Mouse (Mus musculus) E14TG2a.4 (cell line): ENCODE measurements at regions not wholly inside any gene's neighbourhood (a gene's known extent, or its start where the extent isn't known, plus 50 kb on each side); places are given as distances from the start of the nearest gene placed in this dataset.
"Not testable (repeated sequence)": the region's sequence is repeated elsewhere in the genome, so short reads cannot be mapped to it uniquely, and the experiment has no call there.

ENCODE experiments used
- H3K27me3 ChIP-seq: 2 replicates; pipeline ENCODE4 v1.6.1; 2014; ENCODE audit warnings: low read length, control low read depth; ENCODE audit not compliant: insufficient read depth
- H3K36me3 ChIP-seq: 2 replicates; pipeline ENCODE4 v1.6.1; 2014; ENCODE audit warnings: low read length, control low read depth; ENCODE audit not compliant: insufficient read depth
- H3K4me1 ChIP-seq: replicated peaks from 2 replicates; pipeline ENCODE4 v1.6.1; 2014; ENCODE audit warnings: low read depth, low read length, control low read depth
- H3K4me3 ChIP-seq: replicated peaks from 2 replicates; pipeline ENCODE4 v1.5.1; 2014; ENCODE audit warnings: mild to moderate bottlenecking, low read length
- H3K9me3 ChIP-seq: 2 replicates; pipeline ENCODE4 v1.6.1; 2014; ENCODE audit warnings: low read length, control low read depth

DNA sequence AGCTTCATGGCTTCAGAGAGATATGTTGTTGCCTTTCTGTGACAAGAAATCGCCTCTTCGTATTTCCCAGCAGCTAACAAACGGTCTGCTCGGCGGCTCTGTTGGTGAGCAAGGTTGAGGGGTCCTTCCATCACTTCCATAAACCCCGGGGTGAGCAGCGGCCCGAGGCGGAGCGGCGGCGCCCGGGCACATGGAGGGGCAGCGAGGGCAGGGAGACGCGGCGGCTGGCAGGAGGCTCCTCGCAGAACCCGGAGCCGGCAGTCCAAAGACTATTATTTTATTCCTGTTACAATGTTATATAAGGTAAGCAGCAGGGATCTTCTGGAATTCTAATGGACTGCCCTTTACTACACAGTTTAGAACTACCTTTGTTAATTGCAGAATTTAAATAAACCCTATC is 366.9 kb upstream of the Olfr1507 start:
- not testable (repeated sequence) for H3K9me3 ChIP-seq, H3K4me1 ChIP-seq, H3K4me3 ChIP-seq, H3K27me3 ChIP-seq, H3K36me3 ChIP-seq

- not testable (repeated sequence) for H3K4me1 ChIP-seq, H3K4me3 ChIP-seq, H3K9me3 ChIP-seq, H3K27me3 ChIP-seq, H3K36me3 ChIP-seq
These were observed 359.8 kb upstream of the Olfr1507 start for GRCm38 (mm10) chr14:52855339-52855738.

DNA sequence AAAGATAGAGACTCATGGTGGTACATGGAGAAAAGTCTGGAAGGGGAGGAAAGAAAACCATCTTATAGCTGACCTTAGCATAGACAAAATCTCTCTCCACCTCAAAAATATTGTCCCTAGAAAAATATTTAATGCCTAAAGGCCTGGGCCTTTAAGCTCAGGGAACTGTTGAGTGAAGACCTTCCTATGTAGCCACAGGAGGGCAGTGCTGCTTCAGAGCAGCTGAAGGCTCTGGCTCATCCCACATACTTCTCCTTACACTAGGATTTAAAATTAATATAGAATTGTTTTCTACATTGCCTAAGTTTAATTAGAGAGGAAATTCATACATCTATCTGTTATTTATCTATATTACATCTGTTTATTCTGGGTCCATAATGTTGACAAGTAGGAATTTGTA is 358.0 kb upstream of the Olfr1507 start:
- not testable (repeated sequence) for H3K4me1 ChIP-seq, H3K9me3 ChIP-seq, H3K4me3 ChIP-seq, H3K27me3 ChIP-seq, H3K36me3 ChIP-seq

DNA sequence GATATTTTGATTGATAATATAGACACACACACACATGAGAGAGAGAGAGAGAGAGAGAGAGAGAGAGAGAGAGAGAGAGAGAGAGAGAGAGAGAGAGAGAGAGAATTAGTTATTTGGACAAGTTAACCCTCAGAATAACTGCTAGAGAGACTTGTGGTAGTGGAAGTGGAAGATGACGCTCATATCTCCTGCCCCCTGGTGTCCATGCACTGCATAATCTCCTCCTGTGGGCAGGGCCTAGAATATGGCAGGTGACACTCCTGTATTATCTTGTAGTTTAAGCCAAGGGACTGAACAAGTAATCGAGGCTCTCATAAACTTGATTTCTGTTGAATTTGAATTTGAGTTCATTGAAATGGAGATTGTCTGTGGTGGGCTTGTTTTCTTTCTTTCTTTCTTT is 352.4 kb upstream of the Olfr1507 start:
- H3K27me3 ChIP-seq, H3K4me3 ChIP-seq, H3K4me1 ChIP-seq, H3K9me3 ChIP-seq, H3K36me3 ChIP-seq: not testable (repeated sequence)

DNA sequence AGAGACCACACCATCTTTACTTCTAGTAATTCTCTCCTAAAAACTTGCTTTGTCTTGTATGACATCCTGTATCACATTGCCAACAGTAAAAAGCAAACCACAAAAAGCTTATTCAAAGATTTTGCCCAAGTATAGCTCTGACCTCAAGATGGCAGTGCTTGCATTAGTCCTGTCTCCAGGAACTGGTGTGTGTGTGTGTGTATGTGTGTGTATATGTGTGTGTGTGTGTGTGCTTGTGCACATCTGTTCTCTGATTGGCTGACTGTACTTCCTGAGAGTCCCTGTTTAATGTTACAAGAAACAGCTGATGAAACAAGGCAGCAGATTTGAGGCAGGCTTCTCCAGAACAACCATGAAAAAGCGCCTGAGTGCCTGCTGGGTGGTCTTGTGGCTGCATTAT is 328.5 kb upstream of the Olfr1507 start:
- not testable (repeated sequence) for H3K9me3 ChIP-seq, H3K4me3 ChIP-seq, H3K27me3 ChIP-seq, H3K36me3 ChIP-seq, H3K4me1 ChIP-seq

GRCm38 (mm10) chr14:52821617-52822016 is 326.1 kb upstream of the Olfr1507 start:
- H3K36me3 ChIP-seq, H3K27me3 ChIP-seq, H3K4me3 ChIP-seq, H3K9me3 ChIP-seq, H3K4me1 ChIP-seq: not testable (repeated sequence)

DNA sequence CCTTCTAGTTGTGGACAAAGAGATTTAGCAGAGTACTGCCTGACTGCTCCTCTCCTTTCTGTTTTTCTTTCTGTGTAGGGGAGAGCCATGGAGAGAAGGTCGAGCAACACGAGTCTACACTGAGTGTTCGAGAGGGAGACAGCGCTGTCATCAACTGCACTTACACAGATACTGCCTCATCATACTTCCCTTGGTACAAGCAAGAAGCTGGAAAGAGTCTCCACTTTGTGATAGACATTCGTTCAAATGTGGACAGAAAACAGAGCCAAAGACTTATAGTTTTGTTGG is 315.5 kb upstream of the Olfr1507 start:
- H3K9me3 ChIP-seq, H3K4me3 ChIP-seq, H3K27me3 ChIP-seq, H3K4me1 ChIP-seq, H3K36me3 ChIP-seq: not testable (repeated sequence)

- H3K4me1 ChIP-seq, H3K27me3 ChIP-seq, H3K9me3 ChIP-seq, H3K36me3 ChIP-seq, H3K4me3 ChIP-seq: not testable (repeated sequence)
These were observed 315.0 kb upstream of the Olfr1507 start for GRCm38 (mm10) chr14:52810275-52811127.

GRCm38 (mm10) chr14:52801705-52802104 is 306.2 kb upstream of the Olfr1507 start:
- not testable (repeated sequence) for H3K27me3 ChIP-seq

DNA sequence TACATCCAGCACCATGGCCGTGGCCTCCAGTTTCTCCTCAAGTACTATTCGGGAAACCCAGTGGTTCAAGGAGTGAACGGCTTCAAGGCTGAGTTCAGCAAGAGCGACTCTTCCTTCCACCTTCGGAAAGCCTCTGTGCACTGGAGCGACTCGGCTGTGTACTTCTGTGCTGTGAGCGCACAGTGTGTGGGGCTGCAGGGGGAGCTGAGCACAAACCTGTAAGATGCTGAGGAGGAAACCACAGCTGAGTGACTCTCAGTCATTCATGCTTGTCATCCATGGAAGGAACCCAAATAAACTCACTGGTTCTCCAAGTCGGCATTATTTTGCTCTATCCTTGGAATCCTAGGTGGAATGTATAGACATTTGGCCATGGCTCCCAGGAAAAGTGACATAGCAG is 297.1 kb upstream of the Olfr1507 start:
- H3K27me3 ChIP-seq, H3K36me3 ChIP-seq, H3K9me3 ChIP-seq, H3K4me1 ChIP-seq, H3K4me3 ChIP-seq: not testable (repeated sequence)

More at GRCm38 (mm10) chr14:52801705-52802104, 306.2 kb upstream of the Olfr1507 start:
- not testable (repeated sequence) for H3K36me3 ChIP-seq, H3K4me3 ChIP-seq, H3K4me1 ChIP-seq, H3K9me3 ChIP-seq

DNA sequence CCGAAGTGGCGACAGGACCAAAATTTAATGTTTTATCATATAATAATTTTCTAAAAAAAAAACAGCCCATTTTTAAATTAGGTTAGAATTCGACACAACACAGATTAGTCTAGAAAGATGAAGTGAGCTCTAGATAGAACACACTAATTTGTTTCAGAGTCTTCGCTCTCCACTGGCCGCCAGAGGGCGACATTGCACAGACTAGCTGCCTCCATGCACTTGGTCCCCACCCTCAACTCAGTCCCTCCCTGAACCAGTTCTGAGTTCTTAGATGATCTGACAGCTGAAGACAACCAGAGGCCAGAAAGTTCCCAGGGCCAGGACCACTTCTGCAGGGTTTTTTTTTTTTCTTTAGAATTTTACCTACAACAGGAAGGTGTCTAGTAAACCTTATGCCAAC is 296.3 kb upstream of the Olfr1507 start:
- not testable (repeated sequence) for H3K4me3 ChIP-seq, H3K9me3 ChIP-seq, H3K27me3 ChIP-seq, H3K36me3 ChIP-seq, H3K4me1 ChIP-seq

GRCm38 (mm10) chr14:52782832-52783231 is 287.3 kb upstream of the Olfr1507 start:
- not testable (repeated sequence) for H3K36me3 ChIP-seq, H3K9me3 ChIP-seq, H3K27me3 ChIP-seq, H3K4me1 ChIP-seq, H3K4me3 ChIP-seq
